Mouse (Mus musculus) liver, embryonic 14.5 days (tissue): ENCODE data around the gene Jmjd1c. TPM values are rescaled to one million over a fixed set of nuclear protein-coding genes. Genes with fewer than 3 reads are reported as not detected.
A peak's percentile ranks its signal among the peaks of the same experiment; 100 is the strongest.

Source experiments
- ATAC-seq: fragments of 200-750 bp; cut with Nextera tagmentation; 2 replicates; pipeline ENCODE4 v1.8.0; 2017; ENCODE audit warnings: moderate number of reproducible peaks, mild to moderate bottlenecking, moderate library complexity; ENCODE audit not compliant: insufficient read depth
- DNase-seq, 3 experiments: peaks; one replicate each; pipeline ENCODE4 v3.0.0-alpha.2; 2012 to 2013; ENCODE audit warnings: low read depth in 3 of 3, low spot score in 3 of 3
- H3K27ac ChIP-seq: fragments of 300-500 bp; sonication (generic); 2 replicates; pipeline ENCODE4 v1.5.1; 2014; ENCODE audit warnings: moderate library complexity, mild to moderate bottlenecking, control low read depth, inconsistent platforms
- H3K27me3 ChIP-seq: fragments of 300-500 bp; sonication (generic); 2 replicates; pipeline ENCODE4 v1.6.1; 2014; ENCODE audit warnings: mild to moderate bottlenecking, low read length, moderate library complexity; ENCODE audit not compliant: control insufficient read depth, insufficient read depth
- H3K36me3 ChIP-seq: fragments of 300-500 bp; sonication (generic); replicated peaks from 2 replicates; pipeline ENCODE4 v1.6.1; 2014; ENCODE audit warnings: low read depth; ENCODE audit not compliant: control insufficient read depth, insufficient read depth
- H3K4me1 ChIP-seq, 2 experiments: fragments of 200-500 bp in 1 of 2; fragments of 300-500 bp in 1 of 2; sonication (generic) in 1 of 2; replicated peaks; 2 replicates each; pipeline ENCODE4 v1.6.1; 2012 to 2014; ENCODE audit warnings: antibody characterized with exemption in 1 of 2, inconsistent platforms in 1 of 2, low read length in 1 of 2; ENCODE audit not compliant: control insufficient read depth in 2 of 2, insufficient read depth in 2 of 2
- H3K4me2 ChIP-seq: fragments of 300-500 bp; sonication (generic); 2 replicates; pipeline ENCODE4 v1.6.1; 2014; ENCODE audit warnings: low read depth, mild to moderate bottlenecking, control low read depth, moderate library complexity
- H3K4me3 ChIP-seq, 2 experiments: fragments of 200-500 bp in 1 of 2; fragments of 300-500 bp in 1 of 2; sonication (generic) in 1 of 2; 2 replicates each; pipeline ENCODE4 v1.5.1; 2012 to 2014; ENCODE audit warnings: low read depth in 2 of 2, low read length in 2 of 2, mild to moderate bottlenecking in 2 of 2, control low read depth in 1 of 2, inconsistent platforms in 1 of 2, moderate library complexity in 1 of 2; ENCODE audit not compliant: insufficient read depth in 1 of 2
- H3K9ac ChIP-seq: fragments of 300-500 bp; sonication (generic); replicated peaks from 2 replicates; pipeline ENCODE4 v1.6.1; 2014; ENCODE audit warnings: mild to moderate bottlenecking, control low read depth, moderate library complexity
- H3K9me3 ChIP-seq: fragments of 300-500 bp; sonication (generic); 2 replicates; pipeline ENCODE4 v1.6.1; 2016; ENCODE audit warnings: low read length, mixed read lengths; ENCODE audit not compliant: control insufficient read depth
- CTCF ChIP-seq: IDR thresholded peaks from 2 replicates; pipeline ENCODE4 v1.5.1; 2016; ENCODE audit warnings: antibody characterized with exemption, low read depth, control low read depth
- EP300 ChIP-seq: IDR thresholded peaks from 2 replicates; pipeline ENCODE4 v1.6.1; 2016; ENCODE audit warnings: antibody characterized with exemption, low read depth
- WGBS: fragments of 180-500 bp; shearing (Covaris S2); extraction: QIAGEN DNeasy Blood & Tissue Kit; methylation state at CpG from one replicate; pipeline ENCODE4 v1.1.7; 2014; ENCODE audit not compliant: insufficient replicate concordance; 5-methylcytosine and 5-hydroxymethylcytosine counted together
- polyA plus RNA-seq, 2 experiments: library from polyadenylated mRNA; depleted of rRNA in 1 of 2; stranded (reverse) in 1 of 2; unstranded in 1 of 2; fragments of >200 nt; fragmentation: Nextera tagmentation in 1 of 2; extraction: Ambion mirVana in 1 of 2; gene quantifications; 2 replicates each; pipeline versions ENCODE4 v1.2.1 to v1.2.3; 2012 to 2014

The Jmjd1c gene
- polyA plus RNA-seq, 2 experiments: 6.5 to 8.7 TPM

DNA sequence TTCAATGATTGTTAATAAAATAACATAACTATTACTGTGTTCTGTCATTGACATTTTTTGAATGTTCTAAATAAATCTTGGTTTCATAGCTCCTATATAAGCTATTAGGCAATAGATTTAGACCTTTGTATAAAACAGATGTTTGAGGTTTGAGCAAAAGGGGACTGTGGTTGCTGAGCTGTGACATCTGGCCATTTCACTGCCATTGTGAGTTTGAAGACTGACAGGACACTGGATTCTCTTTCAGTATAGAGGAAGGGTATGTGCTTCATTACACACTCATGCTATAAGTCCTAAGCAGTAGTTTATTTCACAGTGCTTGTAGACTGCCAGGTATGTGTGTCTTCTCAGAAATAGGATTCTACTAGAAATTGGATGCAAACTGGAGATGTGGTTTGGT is 105.8 kb downstream of the Jmjd1c start:
- TF ChIP-seq EP300 (no peak), CTCF (no peak)
- no peak overlapping the region for H3K9ac ChIP-seq
- no peak overlapping the region for H3K27ac ChIP-seq
- peaks cover 3% of the 10 kb centered on the region; the same call in 1 of the 2 replicates for H3K36me3 ChIP-seq
- no peak overlapping the region for H3K4me3 ChIP-seq
- no peaks in the 10 kb centered on the region for H3K27me3 ChIP-seq
- ATAC-seq (no peak), DNase-seq (no peak)
- no peaks in the 10 kb centered on the region for H3K9me3 ChIP-seq
- no peak overlapping the region for H3K4me2 ChIP-seq
- peaks cover 9 to 18% of the 10 kb centered on the region in 2 experiments for H3K4me1 ChIP-seq

DNA sequence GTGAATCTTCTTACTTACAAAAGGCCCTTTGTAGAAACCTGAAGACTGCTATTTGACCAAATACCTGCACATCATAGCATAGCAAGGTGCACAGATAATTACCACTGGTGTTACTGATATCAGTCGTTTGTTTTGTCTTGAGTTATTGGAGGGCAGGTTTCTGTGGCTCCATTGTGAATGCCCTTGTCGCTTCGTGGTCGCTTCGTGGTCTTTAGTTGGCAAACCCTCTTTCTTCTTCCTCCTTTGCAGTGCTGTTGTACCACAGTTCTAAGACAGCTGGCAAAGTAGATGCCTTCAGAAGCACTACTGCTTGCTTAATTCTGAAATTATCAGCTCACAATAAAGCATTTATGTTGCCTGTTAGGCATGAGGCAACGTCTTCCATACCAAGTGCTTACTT is 106.5 kb downstream of the Jmjd1c start:
- peaks cover 9 to 16% of the 10 kb centered on the region in 2 experiments for H3K4me1 ChIP-seq
- H3K27me3 ChIP-seq: no peaks in the 10 kb centered on the region
- no peak overlapping the region for H3K27ac ChIP-seq
- DNase-seq: no peak
- H3K9me3 ChIP-seq: no peaks in the 10 kb centered on the region
- H3K4me2 ChIP-seq: no peak overlapping the region
- TF ChIP-seq CTCF (no peak), EP300 (no peak)
- H3K9ac ChIP-seq: no peak overlapping the region
- ATAC-seq: no peak
- WGBS: 30% methylated on average over 6 of the region's 6 CpGs
- peaks cover 3% of the 10 kb centered on the region; the same call in 1 of the 2 replicates for H3K36me3 ChIP-seq
- H3K4me3 ChIP-seq: no peak overlapping the region

DNA sequence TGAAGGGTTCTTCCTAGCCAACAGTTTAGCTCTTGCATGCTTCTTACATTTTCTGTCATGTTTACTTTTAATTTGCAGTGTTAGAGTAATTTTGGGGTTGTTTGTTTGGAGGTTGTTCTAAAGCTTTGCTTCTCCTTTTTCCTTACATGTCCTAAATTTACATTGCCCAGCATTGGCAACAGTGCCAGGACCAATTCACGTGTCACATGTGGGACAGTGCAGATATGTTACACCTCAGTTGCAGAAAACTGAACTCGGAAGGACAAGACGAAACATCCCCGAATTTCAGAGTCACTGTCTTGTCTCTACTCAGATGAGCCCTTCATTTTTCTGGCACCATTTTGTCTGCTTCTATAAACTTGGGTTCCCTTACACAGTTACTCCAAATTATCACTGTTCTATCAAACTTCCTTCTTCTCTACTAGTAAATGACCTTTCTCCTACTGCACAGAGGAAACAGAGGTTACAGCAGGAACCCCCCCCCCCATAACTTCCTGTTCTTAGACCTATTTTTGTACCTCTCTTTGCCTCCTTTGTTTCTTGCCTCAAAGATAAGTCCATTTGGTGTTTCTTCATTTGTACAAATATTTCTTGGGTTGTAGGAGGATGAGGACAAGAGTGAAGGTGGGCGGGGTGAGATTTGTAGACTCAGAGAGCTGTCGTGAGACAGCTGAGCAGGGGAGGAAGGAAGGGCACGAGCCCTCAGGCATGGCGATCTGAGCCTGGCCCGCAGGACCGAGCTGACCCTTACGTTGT is 108.9 kb downstream of the Jmjd1c start:
- DNase-seq (no peak), ATAC-seq (peak; percentile 48; the same call in 1 of the 2 replicates)
- peak overlapping the region; percentile 28 for H3K4me2 ChIP-seq
- peaks cover 9 to 16% of the 10 kb centered on the region in 2 experiments for H3K4me1 ChIP-seq
- H3K36me3 ChIP-seq: no peaks in the 10 kb centered on the region
- H3K27me3 ChIP-seq: no peaks in the 10 kb centered on the region
- H3K4me3 ChIP-seq: no peak overlapping the region
- 19% methylated on average over 11 of the region's 11 CpGs for WGBS
- no peaks in the 10 kb centered on the region for H3K9me3 ChIP-seq
- no peak overlapping the region for H3K9ac ChIP-seq
- no peak for TF ChIP-seq CTCF
- TF ChIP-seq EP300: no peak
- H3K27ac ChIP-seq: no peak overlapping the region

GRCm38 (mm10) chr10:67207931-67208330 is 112.0 kb downstream of the Jmjd1c start:
- no peak overlapping the region for H3K27ac ChIP-seq

DNA sequence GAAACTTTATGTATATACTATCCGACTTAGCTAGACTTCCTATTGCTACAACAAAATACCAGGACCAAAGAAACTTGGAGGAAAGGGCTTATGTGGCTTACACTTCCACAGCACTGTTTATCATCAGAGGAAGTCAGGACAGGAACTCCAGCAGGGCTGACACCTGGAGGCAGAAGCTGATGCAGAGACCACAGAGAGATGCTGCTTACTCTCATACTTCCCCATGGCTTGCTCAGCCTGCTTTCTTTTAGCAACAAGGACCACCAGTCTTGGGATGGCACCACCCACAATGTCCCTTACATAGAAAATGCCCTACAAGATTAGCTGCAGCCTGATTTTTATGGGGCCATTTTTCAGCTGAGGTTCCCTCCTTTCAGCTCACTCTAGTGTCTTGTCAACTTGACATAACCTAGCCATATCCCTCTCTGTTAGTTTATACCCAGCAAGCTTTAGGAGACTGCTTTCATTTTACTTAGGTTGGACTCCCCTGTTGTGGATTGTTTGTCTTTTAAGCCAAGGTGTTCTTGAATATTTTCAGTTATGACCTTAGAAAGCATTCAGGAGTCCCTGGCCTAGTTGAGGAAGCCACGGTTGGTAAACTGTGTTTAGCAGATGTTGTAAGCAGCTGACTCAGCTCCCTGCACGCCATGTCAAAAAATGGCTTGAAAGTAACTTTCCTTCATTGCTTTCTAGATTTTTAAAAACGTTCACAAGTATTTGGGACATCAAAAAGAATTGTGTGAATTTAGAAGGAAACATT is 114.2 kb downstream of the Jmjd1c start:
- 42% methylated on average over 4 of the region's 4 CpGs for WGBS
- Histone ChIP-seq H3K4me3 (no peak overlapping the region), H3K27ac (no peak overlapping the region), H3K9me3 (no peaks in the 10 kb centered on the region), H3K9ac (no peak overlapping the region), H3K36me3 (no peaks in the 10 kb centered on the region), H3K27me3 (no peaks in the 10 kb centered on the region), H3K4me2 (no peak overlapping the region), H3K4me1 (peaks cover 4 to 5% of the 10 kb centered on the region in 2 experiments; a peak in 2 of 4 replicates)
- ATAC-seq: no peak
- DNase-seq: no peak
- TF ChIP-seq CTCF (no peak), EP300 (no peak)

More at GRCm38 (mm10) chr10:67207931-67208330, 112.0 kb downstream of the Jmjd1c start:
- no peak overlapping the region for H3K4me3 ChIP-seq
- no peak overlapping the region for H3K4me2 ChIP-seq
- no peak for DNase-seq
- no peaks in the 10 kb centered on the region for H3K27me3 ChIP-seq
- no peak for TF ChIP-seq CTCF
- TF ChIP-seq EP300: no peak
- H3K4me1 ChIP-seq: peaks cover 6 to 9% of the 10 kb centered on the region in 2 experiments
- 71% methylated on average over 2 of the region's 2 CpGs for WGBS
- H3K9me3 ChIP-seq: no peaks in the 10 kb centered on the region
- no peak for ATAC-seq
- no peaks in the 10 kb centered on the region for H3K36me3 ChIP-seq
- H3K9ac ChIP-seq: no peak overlapping the region
